Mouse (Mus musculus): ENCODE measurements around the gene Sp3. TPM values are rescaled to one million over a fixed set of nuclear protein-coding genes. Genes with fewer than 3 reads are reported as not detected.

The Sp3 gene
- polyA plus RNA-seq, 1 experiment from 2014 or later, result 46.6 TPM

DNA sequence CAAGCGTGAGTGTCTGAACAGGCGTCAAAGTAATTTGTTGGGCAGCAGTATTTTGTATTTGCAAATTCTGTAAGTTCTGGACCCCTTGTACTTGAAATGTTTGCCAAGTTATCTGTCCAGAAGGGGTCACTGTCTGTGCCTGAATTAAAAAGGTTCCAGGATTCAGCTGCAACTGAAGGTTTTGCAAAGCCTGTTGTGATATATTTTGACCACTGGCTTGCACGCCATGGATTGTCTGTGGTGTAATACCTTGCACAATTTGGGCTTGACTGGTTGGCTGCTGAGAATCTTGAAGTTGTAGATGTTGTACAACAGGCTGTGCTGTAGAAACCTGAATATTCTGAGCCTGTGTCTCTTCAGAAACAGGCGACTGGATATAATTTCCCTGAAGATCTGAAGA is 9.9 kb downstream of the Sp3 start:
- H3K36me3 ChIP-seq, result peaks cover 67% of the 10 kb centered on the region
- no peak overlapping the region for H3K4me3 ChIP-seq
- no peak overlapping the region for H3K27ac ChIP-seq
- no peaks in the 10 kb centered on the region for H3K27me3 ChIP-seq (ENCODE audit: insufficient read depth, poor library complexity, severe bottlenecking)
- no peak for DNase-seq (ENCODE audit: low spot score)
- 95% methylated on average over 4 of the region's 4 CpGs for WGBS
- H3K4me1 ChIP-seq (replicated peaks), result 0 out of 2 replicates have a peak, but pooled peaks cover 5% of the 10 kb centered on the region
- H3K9me3 ChIP-seq, result no peaks in the 10 kb centered on the region

DNA sequence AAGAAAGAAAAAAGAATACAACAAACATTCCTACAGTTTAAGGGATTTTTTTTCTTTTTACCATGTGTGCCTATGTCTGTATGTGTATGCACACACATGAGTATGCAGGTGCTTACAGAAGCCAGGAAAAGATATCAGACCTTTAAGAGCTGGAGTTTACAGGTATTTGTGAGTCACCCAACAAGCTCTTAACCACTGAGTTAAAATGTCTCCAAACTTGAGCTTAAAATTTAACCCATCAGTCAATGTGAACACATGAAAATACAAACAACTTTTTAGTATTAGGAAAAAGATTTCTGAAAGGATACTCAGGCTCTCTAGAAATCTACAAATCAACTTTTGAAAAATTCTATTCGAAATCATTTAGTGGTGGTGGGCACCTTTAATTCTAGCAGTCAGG is 11.7 kb downstream of the Sp3 start:
- no peaks in the 10 kb centered on the region for H3K27me3 ChIP-seq (ENCODE audit: insufficient read depth, poor library complexity, severe bottlenecking)
- H3K36me3 ChIP-seq, result peaks cover 78% of the 10 kb centered on the region
- WGBS, result 96% methylated on average over 1 of the region's 1 CpGs
- no peaks in the 10 kb centered on the region for H3K4me1 ChIP-seq (replicated peaks)
- no peak for DNase-seq (ENCODE audit: low spot score)
- H3K27ac ChIP-seq, result no peak overlapping the region
- no peak overlapping the region for H3K4me3 ChIP-seq
- H3K9me3 ChIP-seq, result no peaks in the 10 kb centered on the region

DNA sequence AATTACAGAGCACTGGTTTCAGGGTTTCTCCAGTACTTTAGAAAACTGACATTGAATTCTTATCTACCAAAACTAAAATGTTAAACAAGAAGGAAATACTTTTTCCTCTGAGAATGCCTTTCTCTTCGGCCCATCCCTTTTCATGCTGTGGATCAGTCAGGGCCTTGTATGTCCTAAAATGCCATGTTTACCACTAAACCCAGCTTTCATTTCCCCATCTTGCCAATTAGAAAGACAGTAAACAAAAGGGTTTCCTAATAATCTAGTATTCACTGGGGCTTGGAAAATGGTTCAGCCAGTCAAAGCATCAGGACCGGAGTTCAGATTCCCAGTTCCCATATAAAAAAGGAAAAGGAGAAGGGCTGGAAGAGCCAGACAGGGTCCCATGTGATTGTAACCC is 14.8 kb downstream of the Sp3 start:
- Histone ChIP-seq H3K4me3 (no peak overlapping the region), H3K36me3 (peaks cover 89% of the 10 kb centered on the region), H3K4me1 (replicated peaks) (no peaks in the 10 kb centered on the region), H3K27me3 (ENCODE audit: insufficient read depth, poor library complexity, severe bottlenecking) (no peaks in the 10 kb centered on the region), H3K9me3 (no peaks in the 10 kb centered on the region), H3K27ac (no peak overlapping the region)
- 96% methylated on average over 2 of the region's 2 CpGs for WGBS
- no peak for DNase-seq (ENCODE audit: low spot score)

DNA sequence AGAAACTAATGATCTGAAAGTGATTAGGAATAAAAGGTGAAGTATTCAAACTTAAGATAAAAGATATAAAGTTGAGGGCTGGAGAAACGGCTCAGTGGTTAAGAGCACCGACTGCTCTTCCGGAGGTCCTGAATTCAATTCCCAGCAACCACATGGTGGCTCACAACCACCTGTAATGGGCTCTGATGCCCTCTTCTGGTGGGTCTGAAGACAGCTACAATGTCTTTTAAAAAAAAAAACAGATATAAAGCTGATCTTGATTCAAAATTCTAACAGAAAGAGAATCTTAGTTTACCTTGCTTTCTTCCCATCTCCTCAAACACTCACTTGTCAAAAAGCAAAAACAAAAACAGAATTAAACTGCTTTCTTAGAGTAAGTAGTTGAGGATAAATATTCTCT is 23.8 kb downstream of the Sp3 start:
- whole genome bisulfite sequencing, result over 99% methylated on average over 3 of the region's 3 CpGs
- H3K36me3 ChIP-seq, result peaks cover 97% of the 10 kb centered on the region
- DNase-seq (ENCODE audit: low spot score), result no peak
- H3K27me3 ChIP-seq (ENCODE audit: insufficient read depth, poor library complexity, severe bottlenecking), result no peaks in the 10 kb centered on the region
- no peaks in the 10 kb centered on the region for H3K4me1 ChIP-seq (replicated peaks)
- H3K27ac ChIP-seq, result no peak overlapping the region
- no peak overlapping the region for H3K4me3 ChIP-seq
- H3K9me3 ChIP-seq, result no peaks in the 10 kb centered on the region

DNA sequence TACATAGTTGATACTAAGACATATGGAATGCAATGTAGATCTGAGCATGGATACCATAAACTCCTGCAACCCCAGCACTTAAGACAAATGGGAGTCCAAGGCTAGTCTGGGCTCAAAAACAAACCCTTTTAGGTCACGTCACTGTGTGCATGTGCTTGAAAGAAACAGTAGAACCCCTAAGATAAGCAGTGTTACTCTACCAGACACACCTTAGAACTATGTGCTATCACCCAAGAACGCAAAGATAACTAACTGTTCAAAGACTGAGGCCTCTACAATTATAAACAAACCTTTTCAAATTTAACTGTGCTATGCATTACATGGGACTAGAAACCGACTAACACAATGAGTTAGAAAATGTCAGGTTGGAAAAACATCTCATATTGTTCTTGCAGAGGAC is 27.3 kb downstream of the Sp3 start:
- no peak for DNase-seq (ENCODE audit: low spot score)
- H3K9me3 ChIP-seq, result no peaks in the 10 kb centered on the region
- H3K27me3 ChIP-seq (ENCODE audit: insufficient read depth, poor library complexity, severe bottlenecking), result no peaks in the 10 kb centered on the region
- H3K36me3 ChIP-seq, result peaks cover 96% of the 10 kb centered on the region
- WGBS, result 97% methylated on average over 3 of the region's 3 CpGs
- no peaks in the 10 kb centered on the region for H3K4me1 ChIP-seq (replicated peaks)
- H3K27ac ChIP-seq, result no peak overlapping the region
- no peak overlapping the region for H3K4me3 ChIP-seq

DNA sequence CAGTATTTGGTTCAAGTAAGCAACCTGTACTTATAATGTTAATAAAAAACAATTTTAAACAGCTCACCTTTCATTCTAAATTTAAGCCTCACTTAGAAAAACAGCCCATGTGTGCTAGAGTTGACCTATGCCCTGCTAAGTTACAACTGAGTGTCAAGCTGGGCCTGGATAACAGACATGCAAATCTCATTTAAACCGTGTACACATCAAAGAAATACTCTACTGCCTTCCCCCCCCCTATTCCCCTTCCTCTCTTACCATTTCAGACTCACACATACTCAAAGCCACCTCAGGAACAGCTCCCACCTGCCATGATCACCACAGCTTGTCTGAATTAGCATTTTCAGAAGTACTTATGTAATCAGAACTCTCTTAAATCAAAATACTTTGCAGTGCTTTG is 44.3 kb downstream of the Sp3 start:
- no peak overlapping the region for H3K27ac ChIP-seq
- 24% methylated on average over 1 of the region's 1 CpGs for WGBS
- no peaks in the 10 kb centered on the region for H3K9me3 ChIP-seq
- peaks cover 50% of the 10 kb centered on the region for H3K36me3 ChIP-seq
- no peaks in the 10 kb centered on the region for H3K27me3 ChIP-seq (ENCODE audit: insufficient read depth, poor library complexity, severe bottlenecking)
- H3K4me3 ChIP-seq, result no peak overlapping the region
- no peaks in the 10 kb centered on the region for H3K4me1 ChIP-seq (replicated peaks)
- DNase-seq (ENCODE audit: low spot score), result no peak

DNA sequence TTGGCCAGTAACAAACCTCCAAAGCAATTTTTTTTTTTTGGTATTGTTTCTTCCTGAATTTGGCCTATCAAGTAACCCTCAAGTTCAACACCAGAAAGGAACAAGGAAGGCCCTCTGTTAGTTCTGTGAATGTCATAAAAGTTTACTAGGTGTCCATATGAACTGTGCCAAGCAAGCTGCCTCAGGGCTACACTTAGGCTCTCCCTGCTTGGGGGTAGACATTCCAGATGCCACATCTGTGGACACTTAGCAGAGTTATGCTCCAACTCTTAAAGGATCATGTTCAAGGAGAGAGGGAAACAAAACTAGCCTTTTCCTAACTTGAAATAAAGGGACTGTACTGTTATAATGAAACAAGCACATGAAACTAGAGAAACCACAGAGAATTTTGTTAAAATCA is 48.1 kb downstream of the Sp3 start:
- no peak for DNase-seq (ENCODE audit: low spot score)
- H3K27me3 ChIP-seq (ENCODE audit: insufficient read depth, poor library complexity, severe bottlenecking), result no peaks in the 10 kb centered on the region
- no peaks in the 10 kb centered on the region for H3K9me3 ChIP-seq
- H3K36me3 ChIP-seq, result peaks cover 15% of the 10 kb centered on the region
- H3K27ac ChIP-seq, result no peak overlapping the region
- H3K4me1 ChIP-seq (replicated peaks), result no peaks in the 10 kb centered on the region
- H3K4me3 ChIP-seq, result no peak overlapping the region

DNA sequence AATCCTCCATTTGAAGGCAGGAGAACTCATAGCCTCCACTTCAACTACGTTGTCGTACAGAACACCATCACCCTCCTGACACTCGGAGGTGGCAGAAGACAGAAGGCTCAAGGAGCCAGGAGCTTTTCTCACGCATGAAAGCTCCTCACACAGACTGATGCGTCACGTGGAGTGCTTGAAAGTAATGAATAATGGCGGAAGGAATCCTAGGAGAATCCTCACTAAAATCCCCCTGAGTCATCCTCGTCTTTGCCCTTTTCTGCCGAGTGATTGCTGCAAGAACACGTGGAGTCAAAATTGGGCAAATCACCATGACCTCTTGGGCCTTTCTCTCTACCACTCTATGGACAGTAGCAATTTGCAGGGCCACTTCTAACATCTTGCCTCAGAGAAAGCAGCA is 55.3 kb downstream of the Sp3 start:
- DNase-seq (ENCODE audit: low spot score), result no peak
- H3K4me1 ChIP-seq (replicated peaks), result no peaks in the 10 kb centered on the region

DNA sequence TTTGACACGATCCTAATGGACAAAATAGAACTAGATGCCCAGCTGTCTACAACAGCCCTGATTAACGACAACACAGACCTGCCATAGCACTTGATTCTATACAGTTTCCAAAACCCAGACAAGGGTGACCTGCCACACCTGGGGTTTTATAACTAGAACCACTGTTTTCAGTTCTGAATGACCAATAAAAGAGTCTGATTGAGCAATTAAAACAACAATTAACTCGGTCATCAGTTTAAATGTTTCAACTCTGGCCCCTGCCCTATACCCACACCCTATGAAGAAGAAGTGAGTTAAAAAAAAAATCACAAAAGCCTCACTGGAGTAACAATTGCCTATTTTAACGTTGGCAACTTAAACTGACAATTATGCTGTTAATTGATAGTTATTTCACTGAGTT is 64.1 kb downstream of the Sp3 start:
- Histone ChIP-seq H3K9me3 (no peaks in the 10 kb centered on the region), H3K27me3 (ENCODE audit: insufficient read depth, poor library complexity, severe bottlenecking) (no peaks in the 10 kb centered on the region), H3K36me3 (no peaks in the 10 kb centered on the region), H3K27ac (no peak overlapping the region), H3K4me3 (no peak overlapping the region), H3K4me1 (replicated peaks) (no peaks in the 10 kb centered on the region)
- WGBS, result 80% methylated on average over 4 of the region's 4 CpGs
- no peak for DNase-seq (ENCODE audit: low spot score)

More for the DNA sequence above, 55.3 kb downstream of the Sp3 start:
- 87% methylated on average over 10 of the region's 10 CpGs for WGBS
- H3K27me3 ChIP-seq (ENCODE audit: insufficient read depth, poor library complexity, severe bottlenecking), result no peaks in the 10 kb centered on the region
- no peaks in the 10 kb centered on the region for H3K9me3 ChIP-seq
- no peak overlapping the region for H3K27ac ChIP-seq
- no peaks in the 10 kb centered on the region for H3K36me3 ChIP-seq
- H3K4me3 ChIP-seq, result no peak overlapping the region

DNA sequence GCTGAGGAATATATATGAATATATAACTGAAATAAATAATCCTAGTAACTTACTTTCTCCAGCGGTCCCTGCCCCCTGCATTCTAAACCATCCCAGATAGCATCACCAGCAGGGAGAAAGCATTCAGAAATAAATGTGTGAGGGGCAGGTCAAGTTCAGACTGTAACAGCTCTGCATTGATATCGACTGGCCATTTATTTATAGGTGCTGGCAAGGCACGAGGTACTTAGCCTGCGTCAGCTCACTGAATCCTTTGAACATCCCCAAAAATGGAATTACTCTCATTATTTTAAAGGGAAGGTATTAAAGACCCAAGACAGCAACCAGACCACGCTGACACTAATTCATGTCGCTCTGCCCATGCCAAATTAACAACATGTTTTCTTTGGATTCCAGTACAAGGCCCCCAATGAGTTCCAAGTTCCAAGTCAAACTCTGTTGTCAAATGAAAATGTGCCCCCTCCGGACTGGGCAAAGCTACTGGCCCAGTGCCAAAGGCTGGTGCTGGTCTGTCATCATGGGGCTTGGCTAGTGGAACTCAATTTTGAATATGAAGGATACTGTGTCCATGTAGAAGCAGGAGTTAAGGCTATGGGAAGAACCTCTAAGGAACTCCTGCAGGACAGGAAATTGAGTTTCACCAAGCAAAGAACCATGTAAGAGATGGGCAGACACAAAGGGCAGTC is 64.9 kb downstream of the Sp3 start:
- 94% methylated on average over 7 of the region's 7 CpGs for WGBS

DNA sequence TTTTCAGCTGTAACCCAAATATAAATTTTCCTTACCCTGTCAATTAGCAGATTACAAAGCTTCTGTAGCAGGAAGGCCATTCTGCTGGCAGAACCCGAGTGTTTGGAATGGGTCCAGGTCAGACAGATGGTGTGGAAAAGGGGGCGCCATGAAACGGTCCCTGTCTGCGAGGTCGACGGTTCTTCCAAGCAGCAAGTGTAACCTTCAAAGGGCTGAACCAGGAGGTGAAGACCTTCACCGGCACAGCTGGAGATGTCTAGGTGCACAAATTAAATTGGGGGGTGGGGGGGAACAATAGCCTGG is 66.8 kb downstream of the Sp3 start:
- DNase-seq (ENCODE audit: low spot score), result no peak
- Histone ChIP-seq H3K27me3 (ENCODE audit: insufficient read depth, poor library complexity, severe bottlenecking) (no peaks in the 10 kb centered on the region), H3K27ac (no peak overlapping the region), H3K4me1 (replicated peaks) (peaks cover 2% of the 10 kb centered on the region; the same call in 1 of the 2 replicates), H3K4me3 (no peak overlapping the region), H3K9me3 (no peaks in the 10 kb centered on the region), H3K36me3 (no peaks in the 10 kb centered on the region)
- WGBS, result 92% methylated on average over 7 of the region's 7 CpGs

More for the DNA sequence above, 64.9 kb downstream of the Sp3 start:
- Histone ChIP-seq H3K4me3 (no peak overlapping the region), H3K36me3 (no peaks in the 10 kb centered on the region), H3K4me1 (replicated peaks) (no peaks in the 10 kb centered on the region), H3K9me3 (no peaks in the 10 kb centered on the region), H3K27ac (no peak overlapping the region), H3K27me3 (ENCODE audit: insufficient read depth, poor library complexity, severe bottlenecking) (no peaks in the 10 kb centered on the region)
- DNase-seq (ENCODE audit: low spot score), result no peak

DNA sequence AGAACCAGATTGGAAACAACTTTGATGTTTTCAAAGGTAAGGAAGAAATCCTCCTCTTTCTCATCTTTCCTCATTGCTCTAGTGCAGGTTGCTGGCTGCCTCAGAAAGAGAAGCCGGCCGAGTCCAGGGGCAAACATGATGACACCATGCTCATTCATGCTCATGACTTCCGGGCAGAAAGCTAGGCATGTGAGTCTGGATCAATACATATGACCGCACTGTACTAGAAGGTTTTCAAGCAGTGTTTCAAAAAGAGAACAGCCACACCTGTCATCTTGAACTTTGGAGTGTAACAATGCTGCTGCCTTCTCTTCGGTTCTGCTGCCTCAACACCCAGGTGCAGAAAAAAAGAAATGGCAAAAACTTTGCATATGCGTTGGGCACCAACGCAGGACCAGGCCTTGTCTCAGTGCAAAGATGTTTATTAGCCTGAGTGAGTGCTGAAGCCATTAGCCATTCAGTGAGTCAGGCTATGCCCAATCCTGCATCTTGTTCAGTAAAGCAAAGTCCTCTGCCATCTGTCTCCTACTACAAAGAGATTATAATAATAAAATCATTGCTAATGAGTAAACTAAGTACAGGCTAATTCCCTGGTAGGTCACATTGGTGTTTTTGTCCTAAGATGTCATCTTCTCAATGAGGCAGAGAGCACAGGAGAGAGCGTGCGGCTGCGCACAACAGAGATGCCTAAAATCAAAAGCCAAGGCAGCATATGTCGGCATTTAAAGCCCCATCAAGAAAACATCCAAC is 67.4 kb downstream of the Sp3 start:
- Histone ChIP-seq H3K9me3 (no peaks in the 10 kb centered on the region), H3K27me3 (ENCODE audit: insufficient read depth, poor library complexity, severe bottlenecking) (no peaks in the 10 kb centered on the region), H3K36me3 (no peaks in the 10 kb centered on the region), H3K4me1 (replicated peaks) (peaks cover 2% of the 10 kb centered on the region; the same call in 1 of the 2 replicates), H3K4me3 (no peak overlapping the region), H3K27ac (no peak overlapping the region)
- DNase-seq (ENCODE audit: low spot score), result no peak
- WGBS, result 94% methylated on average over 11 of the region's 11 CpGs

DNA sequence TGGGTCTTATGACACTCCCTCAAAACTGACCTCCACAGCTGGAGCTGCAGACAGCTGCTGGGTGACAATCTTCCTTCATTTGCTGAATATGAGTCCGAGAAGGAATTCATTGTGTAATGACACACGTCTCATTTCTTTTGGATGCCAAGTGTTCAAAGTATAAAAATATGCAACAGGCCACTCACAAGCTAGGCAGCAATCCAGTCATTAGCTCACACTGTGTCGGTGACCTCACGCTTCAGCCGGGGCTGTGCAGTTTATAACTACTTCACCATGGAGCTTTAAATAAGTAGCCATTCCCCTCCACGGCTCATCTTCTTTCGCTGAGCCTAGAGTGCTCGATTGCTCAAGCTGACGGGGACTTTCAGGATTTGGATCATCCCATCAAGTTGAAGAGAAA is 68.7 kb downstream of the Sp3 start:
- no peak overlapping the region for H3K27ac ChIP-seq
- no peak overlapping the region for H3K4me3 ChIP-seq
- no peaks in the 10 kb centered on the region for H3K27me3 ChIP-seq (ENCODE audit: insufficient read depth, poor library complexity, severe bottlenecking)
- peaks cover 10% of the 10 kb centered on the region; the same call in 1 of the 2 replicates for H3K4me1 ChIP-seq (replicated peaks)
- H3K36me3 ChIP-seq, result no peaks in the 10 kb centered on the region
- H3K9me3 ChIP-seq, result no peaks in the 10 kb centered on the region
- no peak for DNase-seq (ENCODE audit: low spot score)
- WGBS, result 94% methylated on average over 9 of the region's 9 CpGs

All from hindbrain, embryonic 10.5 days (tissue).